In the genomic region with DNA sequence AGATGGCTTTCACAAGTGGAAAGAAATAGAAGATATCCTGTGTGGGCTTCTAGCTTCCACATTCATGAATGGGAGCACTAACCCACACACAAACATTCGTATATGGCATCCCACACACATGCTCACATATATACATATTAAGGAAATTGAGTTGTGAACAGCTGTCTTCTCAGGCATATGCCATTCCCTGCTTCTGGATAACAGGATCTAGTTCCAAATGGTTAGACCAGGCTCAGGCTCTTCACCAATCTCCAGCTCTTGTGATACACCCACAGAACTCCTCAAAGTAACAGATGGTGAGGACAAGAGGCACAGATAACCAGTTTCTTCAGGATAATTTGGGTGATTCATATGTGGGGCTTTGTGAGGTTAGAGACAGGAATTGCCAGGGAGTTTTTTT, we compare ENCODE assay signal across 9 mouse cellular contexts. TPM values are rescaled to one million over a fixed set of nuclear protein-coding genes. Genes with fewer than 3 reads are reported as not detected.
"Had no signal": no experiment of that assay in that cellular context is flagged by ENCODE, and none has a peak within 500 bp of the region (broad histone marks: within the 10 kb centered on the region; RNA-seq: fewer than 3 reads in every experiment).

No protein-coding gene starts in this region.

- DNase-seq: kidney, adult 8-10 months; kidney, postnatal 25 days; lung, adult 2 months; lung, postnatal 36 days; right cerebral cortex, postnatal 25 days; thymus, postnatal 14 days had no signal

RNA-seq across cellular contexts. Expression of gene Glycam1, which starts 39.6 kb away (rescaled TPM):
- total RNA-seq: liver, adult 2 months; megakaryocyte progenitor cell, adult 5-6 weeks; midbrain, postnatal 0 days had no signal
